Mouse (Mus musculus) liver, embryonic 11.5 days (tissue): ENCODE data around the gene Pepd. TPM values are rescaled to one million over a fixed set of nuclear protein-coding genes. Genes with fewer than 3 reads are reported as not detected.
A peak's percentile ranks its signal among the peaks of the same experiment; 100 is the strongest.

Experiments used
- ATAC-seq: fragments of 200-750 bp; cut with Nextera tagmentation; replicated peaks from 2 replicates; pipeline ENCODE4 v1.8.0; 2017; ENCODE audit warnings: moderate number of reproducible peaks, mild to moderate bottlenecking, moderate TSS enrichment, moderate library complexity; ENCODE audit not compliant: low FRiP score
- DNase-seq: peaks from one replicate; pipeline ENCODE4 v3.0.0-alpha.2; 2017; ENCODE audit warnings: low spot score
- H3K27ac ChIP-seq: fragments of 300-500 bp; sonication (generic); 2 replicates; pipeline ENCODE4 v1.5.1; 2014; ENCODE audit warnings: mild to moderate bottlenecking, low read depth, low read length, control low read depth
- H3K27me3 ChIP-seq: fragments of 300-500 bp; sonication (generic); replicated peaks from 2 replicates; pipeline ENCODE4 v1.6.1; 2014; ENCODE audit warnings: low read length, mixed read lengths; ENCODE audit not compliant: control insufficient read depth, insufficient read depth
- H3K36me3 ChIP-seq: fragments of 300-500 bp; sonication (generic); 2 replicates; pipeline ENCODE4 v1.6.1; 2014; ENCODE audit warnings: mild to moderate bottlenecking, low read length, moderate library complexity, mixed read lengths; ENCODE audit not compliant: control insufficient read depth, insufficient read depth
- H3K4me1 ChIP-seq: fragments of 300-500 bp; sonication (generic); replicated peaks from 2 replicates; pipeline ENCODE4 v1.6.1; 2014; ENCODE audit warnings: low read length, mixed read lengths; ENCODE audit not compliant: control insufficient read depth, insufficient read depth
- H3K4me2 ChIP-seq: fragments of 300-500 bp; sonication (generic); 2 replicates; pipeline ENCODE4 v1.6.1; 2014; ENCODE audit warnings: mild to moderate bottlenecking, control low read depth, moderate library complexity
- H3K4me3 ChIP-seq: fragments of 300-500 bp; sonication (generic); 2 replicates; pipeline ENCODE4 v1.5.1; 2014; ENCODE audit warnings: low read depth, low read length, control low read depth
- H3K9ac ChIP-seq: fragments of 300-500 bp; sonication (generic); 2 replicates; pipeline ENCODE4 v1.6.1; 2014; ENCODE audit warnings: low read depth, low read length, control low read depth
- H3K9me3 ChIP-seq: fragments of 300-500 bp; sonication (generic); 2 replicates; pipeline ENCODE4 v1.6.1; 2016; ENCODE audit warnings: low read length, inconsistent platforms, mixed read lengths; ENCODE audit not compliant: control insufficient read depth
- WGBS: fragments of 180-500 bp; shearing (Covaris S2); extraction: QIAGEN DNeasy Blood & Tissue Kit; methylation state at CpG from one replicate; pipeline ENCODE4 v1.1.7; 2014; 5-methylcytosine and 5-hydroxymethylcytosine counted together
- polyA plus RNA-seq: library from polyadenylated mRNA; unstranded; fragments of >200 nt; fragmentation: Nextera tagmentation; extraction: Ambion mirVana; gene quantifications from 2 replicates; pipeline ENCODE4 v1.2.1, GENCODE M21; 2014

The Pepd gene
- polyA plus RNA-seq, 1 experiment from 2014 or later, result 53.4 TPM

DNA sequence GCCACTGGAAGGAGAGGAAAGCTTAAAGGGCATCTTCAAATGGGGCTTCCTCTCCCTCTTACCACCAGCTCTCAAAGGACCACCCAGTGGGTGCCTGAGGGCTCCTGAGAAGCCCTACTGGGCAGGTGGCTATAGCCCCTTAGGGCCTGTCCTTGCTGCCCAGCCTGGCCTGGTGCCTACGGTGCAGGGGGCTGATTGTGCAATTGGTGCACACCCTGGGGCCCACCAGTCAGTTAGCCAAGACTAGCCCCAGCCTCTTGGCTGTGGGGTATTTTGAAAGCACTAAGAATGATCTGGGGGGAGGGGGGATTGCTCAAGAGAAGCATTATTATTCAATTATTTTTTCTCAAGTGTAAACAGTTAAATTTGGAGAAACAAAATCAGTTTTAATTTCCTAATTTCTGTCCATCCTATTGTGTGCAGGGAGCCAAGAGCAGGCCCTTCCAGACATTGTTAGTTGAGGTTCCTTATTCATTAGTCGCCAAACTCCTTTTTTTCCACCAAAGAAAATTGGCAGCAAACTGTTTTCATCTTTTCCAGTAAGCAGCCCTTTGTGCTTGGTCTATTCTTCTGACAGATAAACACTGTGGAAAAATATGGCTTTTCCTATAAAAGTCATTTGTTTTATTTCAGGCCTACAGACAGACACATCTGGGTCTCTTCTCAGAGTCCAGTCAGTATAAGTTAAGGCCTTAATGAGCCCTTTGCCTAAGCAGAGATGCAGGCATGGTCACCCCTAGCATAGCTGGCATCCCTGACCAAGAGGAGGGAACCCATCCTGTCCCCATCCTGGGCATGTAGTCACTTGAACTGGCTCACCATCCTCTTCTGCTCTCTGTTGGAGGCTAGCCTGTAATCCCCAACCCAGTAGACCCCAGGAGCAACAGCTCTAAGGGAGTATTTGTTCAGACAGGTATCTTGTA is 129.4 kb downstream of the Pepd start:
- DNase-seq (no peak), ATAC-seq (no peak)
- no peak overlapping the region for H3K4me3 ChIP-seq
- peaks cover 17% of the 10 kb centered on the region for H3K36me3 ChIP-seq
- no peak overlapping the region for H3K9ac ChIP-seq
- H3K27ac ChIP-seq, result no peak overlapping the region
- H3K9me3 ChIP-seq, result no peaks in the 10 kb centered on the region
- no peaks in the 10 kb centered on the region for H3K27me3 ChIP-seq
- H3K4me1 ChIP-seq, result no peaks in the 10 kb centered on the region
- no peak overlapping the region for H3K4me2 ChIP-seq
- WGBS, result 71% methylated on average over 2 of the region's 2 CpGs

- H3K4me3 ChIP-seq, result no peak overlapping the region
- no peak overlapping the region for H3K27ac ChIP-seq
- no peak for ATAC-seq
- no peaks in the 10 kb centered on the region for H3K9me3 ChIP-seq
- no peaks in the 10 kb centered on the region for H3K4me1 ChIP-seq
- H3K36me3 ChIP-seq, result peaks cover 17% of the 10 kb centered on the region
- no peak for DNase-seq
- no peak overlapping the region for H3K4me2 ChIP-seq
- no peak overlapping the region for H3K9ac ChIP-seq
- H3K27me3 ChIP-seq, result no peaks in the 10 kb centered on the region
Observed at GRCm38 (mm10) chr7:35042209-35042554, 130.0 kb downstream of the Pepd start.

GRCm38 (mm10) chr7:35042759-35043217 is 130.6 kb downstream of the Pepd start:
- no peaks in the 10 kb centered on the region for H3K4me1 ChIP-seq
- H3K4me2 ChIP-seq, result no peak overlapping the region
- H3K9ac ChIP-seq, result no peak overlapping the region
- no peak overlapping the region for H3K27ac ChIP-seq
- no peak for DNase-seq
- H3K4me3 ChIP-seq, result no peak overlapping the region
- no peak for ATAC-seq
- H3K9me3 ChIP-seq, result no peaks in the 10 kb centered on the region
- H3K36me3 ChIP-seq, result peaks cover 17% of the 10 kb centered on the region
- 90% methylated on average over 5 of the region's 5 CpGs for WGBS
- no peaks in the 10 kb centered on the region for H3K27me3 ChIP-seq

- H3K27ac ChIP-seq, result no peak overlapping the region
- no peaks in the 10 kb centered on the region for H3K27me3 ChIP-seq
- DNase-seq (no peak), ATAC-seq (no peak)
- H3K4me3 ChIP-seq, result no peak overlapping the region
- H3K4me2 ChIP-seq, result no peak overlapping the region
- H3K9me3 ChIP-seq, result no peaks in the 10 kb centered on the region
- WGBS, result 94% methylated on average over 10 of the region's 10 CpGs
- H3K9ac ChIP-seq, result no peak overlapping the region
- no peaks in the 10 kb centered on the region for H3K4me1 ChIP-seq
- H3K36me3 ChIP-seq, result peaks cover 17% of the 10 kb centered on the region
Observed at GRCm38 (mm10) chr7:35043266-35043817, 131.2 kb downstream of the Pepd start.

GRCm38 (mm10) chr7:35044719-35045118 is 132.5 kb downstream of the Pepd start:
- no peak overlapping the region for H3K4me3 ChIP-seq
- no peak overlapping the region for H3K4me2 ChIP-seq
- no peak overlapping the region for H3K27ac ChIP-seq
- H3K9ac ChIP-seq, result no peak overlapping the region
- no peaks in the 10 kb centered on the region for H3K27me3 ChIP-seq
- no peaks in the 10 kb centered on the region for H3K9me3 ChIP-seq
- WGBS, result 87% methylated on average over 2 of the region's 2 CpGs
- H3K4me1 ChIP-seq, result no peaks in the 10 kb centered on the region
- ATAC-seq (no peak), DNase-seq (no peak)
- peaks cover 19% of the 10 kb centered on the region for H3K36me3 ChIP-seq

GRCm38 (mm10) chr7:35046091-35046490 is 133.9 kb downstream of the Pepd start:
- peak; percentile 44; the same call in 1 of the 2 replicates for ATAC-seq

DNA sequence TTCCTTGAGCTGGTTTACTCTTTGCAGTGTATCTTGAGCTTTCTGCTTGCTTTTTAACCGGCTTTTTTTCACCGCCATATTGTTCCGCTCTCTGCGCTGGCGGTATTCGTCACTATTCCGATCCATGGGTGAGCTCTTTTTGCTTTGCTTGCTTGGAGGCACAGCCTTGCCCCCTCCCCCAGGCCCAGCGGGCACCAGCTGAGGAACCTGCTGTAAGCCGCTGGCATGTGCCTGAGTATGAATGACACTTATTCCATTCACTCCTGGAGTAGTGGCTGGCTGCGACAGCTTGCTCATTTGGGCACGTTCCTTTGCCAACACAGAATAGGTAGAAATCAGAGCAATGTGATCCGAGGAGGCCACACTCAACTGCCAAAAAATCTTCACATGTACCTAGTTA is 138.4 kb downstream of the Pepd start:
- no peak for DNase-seq
- H3K4me2 ChIP-seq, result no peak overlapping the region
- WGBS, result 94% methylated on average over 12 of the region's 12 CpGs
- no peak overlapping the region for H3K9ac ChIP-seq
- H3K27me3 ChIP-seq, result no peaks in the 10 kb centered on the region
- no peak overlapping the region for H3K4me3 ChIP-seq
- no peak for ATAC-seq
- no peak overlapping the region for H3K27ac ChIP-seq
- H3K9me3 ChIP-seq, result no peaks in the 10 kb centered on the region
- H3K4me1 ChIP-seq, result peaks cover 16% of the 10 kb centered on the region
- H3K36me3 ChIP-seq, result peaks cover 13% of the 10 kb centered on the region; the same call in 1 of the 2 replicates

More at GRCm38 (mm10) chr7:35046091-35046490, 133.9 kb downstream of the Pepd start:
- DNase-seq, result no peak
- Histone ChIP-seq H3K36me3 (peaks cover 30% of the 10 kb centered on the region), H3K4me1 (no peaks in the 10 kb centered on the region), H3K9ac (no peak overlapping the region), H3K27ac (no peak overlapping the region), H3K9me3 (no peaks in the 10 kb centered on the region), H3K4me2 (no peak overlapping the region), H3K27me3 (no peaks in the 10 kb centered on the region), H3K4me3 (no peak overlapping the region)
- 80% methylated on average over 4 of the region's 4 CpGs for WGBS

DNA sequence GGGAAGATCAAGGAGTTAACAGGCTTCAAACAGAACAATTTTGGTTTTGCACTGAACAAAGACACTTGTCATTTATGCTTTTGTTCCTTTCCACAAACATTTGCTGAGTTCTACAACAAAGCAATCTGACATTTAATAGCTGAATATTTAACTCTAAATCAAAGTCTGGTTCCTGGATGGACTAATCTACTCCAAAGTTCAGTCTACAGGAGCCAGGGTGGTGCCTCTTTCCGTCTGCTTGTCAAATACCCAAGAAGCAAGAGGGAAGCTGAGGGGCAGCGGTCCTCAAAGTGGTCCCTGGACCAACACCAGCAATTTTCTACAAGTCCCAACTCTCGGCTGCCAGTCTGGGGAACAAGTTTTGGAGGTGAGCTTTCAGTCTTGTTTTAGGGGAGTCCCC is 141.0 kb downstream of the Pepd start:
- Histone ChIP-seq H3K4me2 (no peak overlapping the region), H3K9me3 (no peaks in the 10 kb centered on the region), H3K27me3 (no peaks in the 10 kb centered on the region), H3K4me1 (peaks cover 23% of the 10 kb centered on the region), H3K36me3 (peaks cover 13% of the 10 kb centered on the region; the same call in 1 of the 2 replicates), H3K9ac (no peak overlapping the region), H3K4me3 (no peak overlapping the region), H3K27ac (no peak overlapping the region)
- WGBS, result 90% methylated on average over 3 of the region's 3 CpGs
- DNase-seq, result no peak
- ATAC-seq, result no peak
